Mouse (Mus musculus) lung, embryonic 16.5 days (tissue): ENCODE results near the gene Samd4. TPM values are rescaled to one million over a fixed set of nuclear protein-coding genes. Genes with fewer than 3 reads are reported as not detected.

ENCODE experiments used
- ATAC-seq: fragments of 200-750 bp; cut with Nextera tagmentation; 2 replicates; pipeline ENCODE4 v1.8.0; 2017; ENCODE audit warnings: low read depth, mild to moderate bottlenecking, moderate library complexity
- H3K27ac ChIP-seq: fragments of 300-500 bp; sonication (generic); 2 replicates; pipeline ENCODE4 v1.5.1; 2014; ENCODE audit warnings: mild to moderate bottlenecking, control low read depth, low read length
- H3K27me3 ChIP-seq: fragments of 300-500 bp; sonication (generic); 2 replicates; pipeline ENCODE4 v1.6.1; 2014; ENCODE audit warnings: low read depth, low read length, mixed read lengths; ENCODE audit not compliant: control insufficient read depth, insufficient read depth
- H3K36me3 ChIP-seq: fragments of 300-500 bp; sonication (generic); 2 replicates; pipeline ENCODE4 v1.6.1; 2014; ENCODE audit warnings: low read length; ENCODE audit not compliant: control insufficient read depth, insufficient read depth
- H3K4me1 ChIP-seq: fragments of 300-500 bp; sonication (generic); replicated peaks from 2 replicates; pipeline ENCODE4 v1.6.1; 2014; ENCODE audit warnings: low read length, mixed read lengths; ENCODE audit not compliant: control insufficient read depth, insufficient read depth
- H3K4me2 ChIP-seq: fragments of 300-500 bp; sonication (generic); 2 replicates; pipeline ENCODE4 v1.6.1; 2014; ENCODE audit warnings: low read depth, low read length, control low read depth
- H3K4me3 ChIP-seq: fragments of 300-500 bp; sonication (generic); 2 replicates; pipeline ENCODE4 v1.5.1; 2014; ENCODE audit warnings: mild to moderate bottlenecking, low read length, control low read depth
- H3K9ac ChIP-seq: fragments of 300-500 bp; sonication (generic); 2 replicates; pipeline ENCODE4 v1.6.1; 2014; ENCODE audit warnings: low read length, control low read depth
- H3K9me3 ChIP-seq: fragments of 300-500 bp; sonication (generic); 2 replicates; pipeline ENCODE4 v1.6.1; 2016; ENCODE audit warnings: low read length; ENCODE audit not compliant: control insufficient read depth
- WGBS: fragments of 180-500 bp; shearing (Covaris S2); extraction: QIAGEN DNeasy Blood & Tissue Kit; methylation state at CpG from one replicate; pipeline ENCODE4 v1.1.7; 2014; 5-methylcytosine and 5-hydroxymethylcytosine counted together
- polyA plus RNA-seq: library from polyadenylated mRNA; unstranded; fragments of >200 nt; fragmentation: Nextera tagmentation; extraction: Ambion mirVana; gene quantifications from 2 replicates; pipeline ENCODE4 v1.2.1, GENCODE M21; 2015

Gene Samd4
- polyA plus RNA-seq, 1 experiment from 2014 or later, result 6.2 TPM

- Histone ChIP-seq H3K27me3 (no peaks in the 10 kb centered on the region), H3K4me2 (no peak overlapping the region), H3K27ac (peak overlapping the region; percentile 27; the same call in 1 of the 2 replicates), H3K4me1 (peaks cover 16% of the 10 kb centered on the region; the same call in 1 of the 2 replicates), H3K4me3 (no peak overlapping the region), H3K9ac (no peak overlapping the region), H3K36me3 (no peaks in the 10 kb centered on the region), H3K9me3 (no peaks in the 10 kb centered on the region)
- peak; percentile 49 for ATAC-seq
- 20% methylated on average over 9 of the region's 9 CpGs for WGBS
Observed at GRCm38 (mm10) chr14:46955574-46956043, 73.0 kb downstream of the Samd4 start.

GRCm38 (mm10) chr14:46956121-46956520, 73.5 kb downstream of the Samd4 start:
- H3K27me3 ChIP-seq, result no peaks in the 10 kb centered on the region
- H3K4me2 ChIP-seq, result no peak overlapping the region
- H3K36me3 ChIP-seq, result no peaks in the 10 kb centered on the region
- no peak; the same call in 1 of the 2 replicates for ATAC-seq
- no peaks in the 10 kb centered on the region for H3K9me3 ChIP-seq
- H3K27ac ChIP-seq, result no peak overlapping the region
- peaks cover 15% of the 10 kb centered on the region; the same call in 1 of the 2 replicates for H3K4me1 ChIP-seq
- 23% methylated on average over 7 of the region's 7 CpGs for WGBS
- H3K9ac ChIP-seq, result no peak overlapping the region
- H3K4me3 ChIP-seq, result no peak overlapping the region

- no peak overlapping the region for H3K4me2 ChIP-seq
- peaks cover 12% of the 10 kb centered on the region; the same call in 1 of the 2 replicates for H3K4me1 ChIP-seq
- no peak overlapping the region for H3K27ac ChIP-seq
- H3K36me3 ChIP-seq, result no peaks in the 10 kb centered on the region
- H3K27me3 ChIP-seq, result no peaks in the 10 kb centered on the region
- 0 out of 2 replicates have a peak, but pooled peaks cover 3% of the 10 kb centered on the region for H3K9me3 ChIP-seq
- ATAC-seq, result no peak
- WGBS, result 60% methylated on average over 7 of the region's 7 CpGs
- no peak overlapping the region for H3K9ac ChIP-seq
- no peak overlapping the region for H3K4me3 ChIP-seq
Observed at GRCm38 (mm10) chr14:46959166-46959721, 76.6 kb downstream of the Samd4 start.

- H3K36me3 ChIP-seq, result no peaks in the 10 kb centered on the region
- H3K4me1 ChIP-seq, result peaks cover 12% of the 10 kb centered on the region; the same call in 1 of the 2 replicates
- no peak overlapping the region for H3K27ac ChIP-seq
- H3K27me3 ChIP-seq, result no peaks in the 10 kb centered on the region
- H3K4me3 ChIP-seq, result no peak overlapping the region
- H3K9me3 ChIP-seq, result 0 out of 2 replicates have a peak, but pooled peaks cover 3% of the 10 kb centered on the region
- no peak for ATAC-seq
- no peak overlapping the region for H3K9ac ChIP-seq
- no peak overlapping the region for H3K4me2 ChIP-seq
- 64% methylated on average over 2 of the region's 2 CpGs for whole genome bisulfite sequencing
Observed at GRCm38 (mm10) chr14:46959831-46960230, 77.2 kb downstream of the Samd4 start.

- H3K9ac ChIP-seq, result no peak overlapping the region
- H3K4me3 ChIP-seq, result no peak overlapping the region
- H3K9me3 ChIP-seq, result 0 out of 2 replicates have a peak, but pooled peaks cover 3% of the 10 kb centered on the region
- H3K27me3 ChIP-seq, result no peaks in the 10 kb centered on the region
- H3K27ac ChIP-seq, result no peak overlapping the region
- no peaks in the 10 kb centered on the region for H3K36me3 ChIP-seq
- ATAC-seq, result no peak
- peaks cover 11% of the 10 kb centered on the region for H3K4me1 ChIP-seq
- 75% methylated on average over 5 of the region's 5 CpGs for WGBS
- no peak overlapping the region for H3K4me2 ChIP-seq
Observed at GRCm38 (mm10) chr14:46962832-46963231, 80.2 kb downstream of the Samd4 start.

GRCm38 (mm10) chr14:46964074-46964872, 81.6 kb downstream of the Samd4 start:
- 92% methylated on average over 2 of the region's 2 CpGs for WGBS
- no peak overlapping the region for H3K4me2 ChIP-seq
- H3K4me3 ChIP-seq, result no peak overlapping the region
- H3K27me3 ChIP-seq, result no peaks in the 10 kb centered on the region
- H3K36me3 ChIP-seq, result no peaks in the 10 kb centered on the region
- H3K9ac ChIP-seq, result no peak overlapping the region
- no peak overlapping the region for H3K27ac ChIP-seq
- 0 out of 2 replicates have a peak, but pooled peaks have one; percentile 8 for ATAC-seq
- H3K9me3 ChIP-seq, result 0 out of 2 replicates have a peak, but pooled peaks cover 3% of the 10 kb centered on the region
- peaks cover 11% of the 10 kb centered on the region for H3K4me1 ChIP-seq

GRCm38 (mm10) chr14:46966206-46966605, 83.6 kb downstream of the Samd4 start:
- Histone ChIP-seq H3K9ac (peak overlapping the region; percentile 29; the same call in 1 of the 2 replicates), H3K4me2 (peak overlapping the region; percentile 18; the same call in 1 of the 2 replicates), H3K27me3 (no peaks in the 10 kb centered on the region), H3K4me3 (no peak overlapping the region), H3K27ac (0 out of 2 replicates have a peak overlapping the region, but pooled peaks have one; percentile 12), H3K9me3 (0 out of 2 replicates have a peak, but pooled peaks cover 3% of the 10 kb centered on the region), H3K4me1 (peaks cover 11% of the 10 kb centered on the region), H3K36me3 (no peaks in the 10 kb centered on the region)
- ATAC-seq, result peak; percentile 66
- WGBS, result 46% methylated on average over 10 of the region's 10 CpGs

GRCm38 (mm10) chr14:46968046-46968445, 85.4 kb downstream of the Samd4 start:
- Histone ChIP-seq H3K4me3 (no peak overlapping the region), H3K27ac (no peak overlapping the region), H3K9ac (no peak overlapping the region), H3K4me1 (peaks cover 11% of the 10 kb centered on the region), H3K27me3 (no peaks in the 10 kb centered on the region), H3K9me3 (no peaks in the 10 kb centered on the region), H3K4me2 (no peak overlapping the region), H3K36me3 (no peaks in the 10 kb centered on the region)
- 70% methylated on average over 11 of the region's 11 CpGs for WGBS
- ATAC-seq, result no peak

- H3K27ac ChIP-seq, result no peak overlapping the region
- ATAC-seq, result no peak
Observed at GRCm38 (mm10) chr14:46970673-46971072, 88.0 kb downstream of the Samd4 start.

More at GRCm38 (mm10) chr14:46970673-46971072, 88.0 kb downstream of the Samd4 start:
- Histone ChIP-seq H3K4me3 (no peak overlapping the region), H3K4me2 (no peak overlapping the region), H3K27me3 (no peaks in the 10 kb centered on the region), H3K36me3 (no peaks in the 10 kb centered on the region), H3K4me1 (peaks cover 11% of the 10 kb centered on the region), H3K9ac (no peak overlapping the region), H3K9me3 (no peaks in the 10 kb centered on the region)
- 55% methylated on average over 3 of the region's 3 CpGs for WGBS
